Mouse (Mus musculus): ENCODE results near the gene Ssh3. TPM values are rescaled to one million over a fixed set of nuclear protein-coding genes. Genes with fewer than 3 reads are reported as not detected.
"Not testable (repeated sequence)": the region's sequence is repeated elsewhere in the genome, so short reads cannot be mapped to it uniquely, and the experiment has no call there.

Gene Ssh3
- polyA plus RNA-seq, 1 experiment from 2014 or later, result 16.2 TPM

GRCm38 (mm10) chr19:4261038-4261698 lies 7.8 kb downstream of the Ssh3 start:
- H3K4me3 ChIP-seq, result no peak overlapping the region
- peaks cover 15% of the 10 kb centered on the region for H3K4me1 ChIP-seq
- H3K9ac ChIP-seq, result no peak overlapping the region
- no peaks in the 10 kb centered on the region for H3K36me3 ChIP-seq (replicated peaks)
- H3K27me3 ChIP-seq (replicated peaks), result no peaks in the 10 kb centered on the region
- no peak overlapping the region for H3K4me2 ChIP-seq
- H3K27ac ChIP-seq, result no peak overlapping the region
- no peaks in the 10 kb centered on the region for H3K9me3 ChIP-seq
- no peak for ATAC-seq (replicated peaks)
- WGBS, result 60% methylated on average over 8 of the region's 8 CpGs

- H3K4me2 ChIP-seq, result peak overlapping the region; percentile 68
- peak; percentile 32; the same call in 1 of the 2 replicates for ATAC-seq (replicated peaks)
- H3K27ac ChIP-seq, result no peak overlapping the region
- WGBS, result 17% methylated on average over 12 of the region's 12 CpGs
- H3K9me3 ChIP-seq, result no peaks in the 10 kb centered on the region
- no peaks in the 10 kb centered on the region for H3K36me3 ChIP-seq (replicated peaks)
- H3K4me1 ChIP-seq, result peaks cover 15% of the 10 kb centered on the region
- no peaks in the 10 kb centered on the region for H3K27me3 ChIP-seq (replicated peaks)
- peak overlapping the region; percentile 51 for H3K4me3 ChIP-seq
- H3K9ac ChIP-seq, result peak overlapping the region; percentile 41
These were observed 11.1 kb downstream of the Ssh3 start for GRCm38 (mm10) chr19:4257897-4258252.

GRCm38 (mm10) chr19:4257216-4257896 lies 11.6 kb downstream of the Ssh3 start:
- WGBS, result under 1% methylated on average over 41 of the region's 41 CpGs
- no peaks in the 10 kb centered on the region for H3K9me3 ChIP-seq
- H3K4me1 ChIP-seq, result peaks cover 15% of the 10 kb centered on the region
- no peaks in the 10 kb centered on the region for H3K36me3 ChIP-seq (replicated peaks)
- peak; percentile 96 for ATAC-seq (replicated peaks)
- H3K27me3 ChIP-seq (replicated peaks), result no peaks in the 10 kb centered on the region
- H3K4me2 ChIP-seq, result peak overlapping the region; percentile 68
- peak overlapping the region; percentile 40; the same call in 1 of the 2 replicates for H3K27ac ChIP-seq
- peak overlapping the region; percentile 55 for H3K9ac ChIP-seq
- H3K4me3 ChIP-seq, result peak overlapping the region; percentile 51

GRCm38 (mm10) chr19:4255583-4256162 lies 13.3 kb downstream of the Ssh3 start:
- Histone ChIP-seq H3K4me1 (peaks cover 15% of the 10 kb centered on the region), H3K9ac (no peak overlapping the region)
- 73% methylated on average over 11 of the region's 11 CpGs for WGBS

GRCm38 (mm10) chr19:4254230-4254629 lies 14.8 kb downstream of the Ssh3 start:
- H3K4me1 ChIP-seq, result peaks cover 15% of the 10 kb centered on the region
- 88% methylated on average over 7 of the region's 7 CpGs for WGBS
- H3K27ac ChIP-seq, result no peak overlapping the region
- H3K4me3 ChIP-seq, result no peak overlapping the region
- H3K4me2 ChIP-seq, result no peak overlapping the region
- no peak for ATAC-seq (replicated peaks)
- no peaks in the 10 kb centered on the region for H3K36me3 ChIP-seq (replicated peaks)
- no peaks in the 10 kb centered on the region; the same call in 1 of the 2 replicates for H3K27me3 ChIP-seq (replicated peaks)
- H3K9me3 ChIP-seq, result no peaks in the 10 kb centered on the region
- no peak overlapping the region for H3K9ac ChIP-seq

More at GRCm38 (mm10) chr19:4255583-4256162, 13.3 kb downstream of the Ssh3 start:
- no peaks in the 10 kb centered on the region for H3K9me3 ChIP-seq
- H3K27me3 ChIP-seq (replicated peaks), result no peaks in the 10 kb centered on the region
- no peak overlapping the region for H3K4me2 ChIP-seq
- H3K36me3 ChIP-seq (replicated peaks), result no peaks in the 10 kb centered on the region
- no peak overlapping the region for H3K27ac ChIP-seq
- no peak overlapping the region for H3K4me3 ChIP-seq
- ATAC-seq (replicated peaks), result no peak

GRCm38 (mm10) chr19:4248683-4249082 lies 20.3 kb downstream of the Ssh3 start:
- not testable (repeated sequence) for ATAC-seq (replicated peaks); H3K27me3 ChIP-seq (replicated peaks); H3K9me3 ChIP-seq; H3K4me3 ChIP-seq; H3K4me1 ChIP-seq; H3K4me2 ChIP-seq; H3K36me3 ChIP-seq (replicated peaks); H3K9ac ChIP-seq; H3K27ac ChIP-seq
- 75% methylated on average over 1 of the region's 1 CpGs for WGBS

GRCm38 (mm10) chr19:4247010-4247409 lies 22.0 kb downstream of the Ssh3 start:
- H3K4me3 ChIP-seq, result no peak overlapping the region
- no peak overlapping the region for H3K4me2 ChIP-seq
- WGBS, result 63% methylated on average over 1 of the region's 1 CpGs
- H3K9me3 ChIP-seq, result no peaks in the 10 kb centered on the region
- H3K36me3 ChIP-seq (replicated peaks), result no peaks in the 10 kb centered on the region
- H3K4me1 ChIP-seq, result no peaks in the 10 kb centered on the region
- no peak overlapping the region for H3K27ac ChIP-seq
- ATAC-seq (replicated peaks), result no peak
- no peaks in the 10 kb centered on the region; the same call in 1 of the 2 replicates for H3K27me3 ChIP-seq (replicated peaks)
- H3K9ac ChIP-seq, result no peak overlapping the region

GRCm38 (mm10) chr19:4244775-4245174 lies 24.2 kb downstream of the Ssh3 start:
- 83% methylated on average over 6 of the region's 6 CpGs for WGBS
- no peak for ATAC-seq (replicated peaks)
- Histone ChIP-seq H3K4me1 (no peaks in the 10 kb centered on the region), H3K27ac (no peak overlapping the region), H3K9ac (no peak overlapping the region), H3K9me3 (no peaks in the 10 kb centered on the region), H3K4me3 (no peak overlapping the region), H3K36me3 (replicated peaks) (no peaks in the 10 kb centered on the region), H3K4me2 (no peak overlapping the region), H3K27me3 (replicated peaks) (no peaks in the 10 kb centered on the region; the same call in 1 of the 2 replicates)

- Histone ChIP-seq H3K36me3 (replicated peaks) (no peaks in the 10 kb centered on the region), H3K27ac (no peak overlapping the region), H3K9ac (no peak overlapping the region), H3K4me3 (no peak overlapping the region), H3K4me1 (no peaks in the 10 kb centered on the region), H3K27me3 (replicated peaks) (no peaks in the 10 kb centered on the region), H3K9me3 (no peaks in the 10 kb centered on the region), H3K4me2 (no peak overlapping the region)
- ATAC-seq (replicated peaks), result no peak
- 68% methylated on average over 3 of the region's 3 CpGs for WGBS
These were observed 26.6 kb downstream of the Ssh3 start for GRCm38 (mm10) chr19:4242416-4242815.

- H3K27ac ChIP-seq, result no peak overlapping the region
- WGBS, result 88% methylated on average over 8 of the region's 8 CpGs
- H3K9me3 ChIP-seq, result no peaks in the 10 kb centered on the region
- no peaks in the 10 kb centered on the region for H3K4me1 ChIP-seq
- no peak overlapping the region for H3K4me2 ChIP-seq
- no peak overlapping the region for H3K4me3 ChIP-seq
- no peaks in the 10 kb centered on the region for H3K36me3 ChIP-seq (replicated peaks)
- no peak for ATAC-seq (replicated peaks)
- no peak overlapping the region for H3K9ac ChIP-seq
- no peaks in the 10 kb centered on the region for H3K27me3 ChIP-seq (replicated peaks)
These were observed 28.7 kb downstream of the Ssh3 start for GRCm38 (mm10) chr19:4240247-4240668.

- ATAC-seq (replicated peaks), result no peak
- Histone ChIP-seq H3K36me3 (replicated peaks) (no peaks in the 10 kb centered on the region), H3K4me1 (peaks cover 11% of the 10 kb centered on the region), H3K27ac (no peak overlapping the region), H3K9me3 (no peaks in the 10 kb centered on the region), H3K27me3 (replicated peaks) (peaks cover 3% of the 10 kb centered on the region; the same call in 1 of the 2 replicates), H3K9ac (no peak overlapping the region), H3K4me2 (no peak overlapping the region), H3K4me3 (no peak overlapping the region)
- 78% methylated on average over 4 of the region's 4 CpGs for WGBS
These were observed 34.4 kb downstream of the Ssh3 start for GRCm38 (mm10) chr19:4234548-4234947.

GRCm38 (mm10) chr19:4232651-4233050 lies 36.3 kb downstream of the Ssh3 start:
- Histone ChIP-seq H3K36me3 (replicated peaks) (no peaks in the 10 kb centered on the region), H3K27ac (peak overlapping the region; percentile 79; the same call in 1 of the 2 replicates), H3K4me3 (peak overlapping the region; percentile 63), H3K4me2 (peak overlapping the region; percentile 84), H3K9me3 (no peaks in the 10 kb centered on the region), H3K9ac (peak overlapping the region; percentile 77; the same call in 1 of the 2 replicates), H3K4me1 (peaks cover 11% of the 10 kb centered on the region), H3K27me3 (replicated peaks) (peaks cover 12% of the 10 kb centered on the region; the same call in 1 of the 2 replicates)
- no peak for ATAC-seq (replicated peaks)
- WGBS, result 83% methylated on average over 7 of the region's 7 CpGs
